Mouse (Mus musculus) ovary, postnatal 36 days (tissue): ENCODE results near the gene Ear1.
A peak's percentile ranks its signal among the peaks of the same experiment; 100 is the strongest.
"Not testable (repeated sequence)": the region's sequence is repeated elsewhere in the genome, so short reads cannot be mapped to it uniquely, and the experiment has no call there.

Experiments used
- DNase-seq: peaks from one replicate; pipeline ENCODE4 v3.0.0; 2022; ENCODE audit warnings: low spot score, mixed read lengths

Gene Ear1

DNA sequence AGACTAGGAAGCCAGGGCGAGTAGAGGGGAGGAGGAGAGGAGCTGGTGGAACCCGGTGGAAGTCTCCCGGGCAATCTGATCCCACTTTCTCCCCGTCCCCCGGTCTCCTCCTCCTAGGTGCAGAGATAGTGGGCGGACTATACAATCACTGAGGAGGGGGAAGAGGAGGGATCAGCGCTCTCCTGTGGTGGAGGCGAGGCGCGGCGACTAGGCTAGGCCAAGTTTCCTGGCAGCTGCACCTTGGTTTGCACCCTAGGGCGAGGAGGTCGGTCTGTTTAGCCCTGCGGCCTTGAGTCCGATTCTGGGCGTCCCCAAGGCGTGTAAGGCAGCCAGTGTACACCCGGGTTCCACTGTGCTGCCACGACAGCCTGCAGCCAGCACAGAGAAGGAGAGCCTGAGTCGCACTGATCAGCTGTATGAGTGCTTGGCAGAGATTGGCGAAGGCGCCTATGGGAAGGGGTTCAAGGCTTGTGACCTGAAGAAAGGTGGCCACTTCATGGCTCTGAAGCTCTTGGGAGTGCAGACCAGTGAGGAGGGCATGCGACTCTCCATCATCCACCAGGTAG, 78.3 kb downstream of the Ear1 start:
- peak; percentile 28 for DNase-seq

DNA sequence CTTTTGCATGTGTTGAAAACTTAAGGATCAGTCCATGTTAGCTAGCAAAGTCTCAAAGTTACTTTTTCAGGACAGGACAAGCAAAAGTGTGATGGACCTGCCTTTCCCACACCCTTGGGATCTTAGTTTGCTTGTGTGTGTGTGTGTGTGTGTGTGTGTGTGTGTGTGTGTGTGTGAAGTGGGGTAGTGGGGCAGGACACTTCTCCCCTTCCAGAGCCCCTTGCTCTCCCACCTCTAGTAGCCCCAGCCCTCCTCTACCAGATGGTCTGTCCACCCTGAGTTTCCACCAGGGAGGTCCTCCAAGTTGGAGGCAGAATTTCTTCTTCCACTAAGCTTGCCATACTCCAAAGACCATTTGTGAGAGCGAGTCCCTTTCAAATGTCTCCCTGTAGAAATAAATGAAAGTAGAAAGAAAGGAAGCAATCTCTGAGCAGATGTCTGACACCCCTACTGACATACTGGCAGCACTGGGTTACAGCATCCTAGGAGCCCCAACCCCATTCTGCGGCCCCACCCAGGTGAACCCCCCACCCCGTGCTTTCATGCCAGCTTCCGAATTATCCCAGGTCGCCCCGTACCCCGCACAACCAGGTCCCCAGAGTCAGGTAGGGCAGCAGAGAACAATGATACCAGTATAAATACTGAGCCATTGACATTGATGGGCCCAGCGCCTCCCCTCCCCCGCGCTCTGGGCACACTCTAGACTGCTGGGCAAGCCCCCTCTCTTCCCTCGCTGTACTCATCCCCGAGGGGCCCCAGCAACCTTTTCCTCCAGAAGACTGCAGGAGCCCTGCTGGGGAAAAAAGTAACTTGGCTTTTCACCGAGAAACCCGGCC, 79.0 kb downstream of the Ear1 start:
- no peak for DNase-seq

DNA sequence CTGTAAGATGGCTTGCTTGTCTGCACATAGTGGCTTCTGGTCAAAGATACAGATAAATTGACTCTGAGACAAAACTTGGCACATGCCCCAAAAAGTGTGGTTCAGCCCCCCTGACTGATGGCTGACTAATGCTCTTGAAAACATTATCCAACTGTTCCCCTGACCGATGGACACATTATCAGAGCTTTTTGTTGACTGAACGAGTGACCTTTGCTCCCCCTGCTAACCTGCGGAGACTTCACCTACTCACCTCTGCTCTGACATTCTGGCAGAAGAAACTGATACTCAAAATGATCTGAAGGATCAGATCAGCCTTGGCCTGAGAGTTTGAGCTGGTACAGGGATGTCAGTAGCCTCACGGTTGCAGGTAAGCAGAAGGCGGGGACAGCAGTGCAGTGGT, 81.5 kb downstream of the Ear1 start:
- not testable (repeated sequence) for DNase-seq

- DNase-seq = not testable (repeated sequence)
These were observed 90.7 kb downstream of the Ear1 start, which contains the start of gene Gm8180 for GRCm38 (mm10) chr14:43784645-43785044. Gene Gm8180 (minus strand): TSS chr14:43784745.
